Mouse (Mus musculus) limb, embryonic 11.5 days (tissue): ENCODE results near the gene Srcin1. TPM values are rescaled to one million over a fixed set of nuclear protein-coding genes. Genes with fewer than 3 reads are reported as not detected.

Source experiments
- ATAC-seq: fragments of 200-750 bp; cut with Nextera tagmentation; 2 replicates; pipeline ENCODE4 v1.8.0; 2017; ENCODE audit warnings: low read depth; ENCODE audit not compliant: insufficient number of reproducible peaks, low FRiP score, low TSS enrichment
- DNase-seq: peaks from one replicate; pipeline ENCODE4 v3.0.0-alpha.2; 2015; ENCODE audit warnings: low spot score
- H3K27ac ChIP-seq: fragments of 300-500 bp; sonication (generic); replicated peaks from 2 replicates; pipeline ENCODE4 v1.5.1; 2014; ENCODE audit warnings: low read depth, mild to moderate bottlenecking, low read length
- H3K27me3 ChIP-seq: fragments of 300-500 bp; sonication (generic); 2 replicates; pipeline ENCODE4 v1.6.1; 2014; ENCODE audit warnings: mild to moderate bottlenecking, low read length, mixed read lengths; ENCODE audit not compliant: control insufficient read depth, insufficient read depth
- H3K36me3 ChIP-seq: fragments of 300-500 bp; sonication (generic); 2 replicates; pipeline ENCODE4 v1.6.1; 2014; ENCODE audit warnings: mild to moderate bottlenecking, low read length, moderate library complexity, mixed read lengths; ENCODE audit not compliant: control insufficient read depth, insufficient read depth
- H3K4me1 ChIP-seq: fragments of 300-500 bp; sonication (generic); 2 replicates; pipeline ENCODE4 v1.6.1; 2014; ENCODE audit warnings: low read length, mixed read lengths; ENCODE audit not compliant: control insufficient read depth, insufficient read depth
- H3K4me2 ChIP-seq: fragments of 300-500 bp; sonication (generic); 2 replicates; pipeline ENCODE4 v1.6.1; 2014; ENCODE audit warnings: low read depth, mild to moderate bottlenecking, moderate library complexity; ENCODE audit not compliant: severe bottlenecking
- H3K4me3 ChIP-seq: fragments of 300-500 bp; sonication (generic); 2 replicates; pipeline ENCODE4 v1.5.1; 2014; ENCODE audit warnings: low read depth, low read length
- H3K9ac ChIP-seq: fragments of 300-500 bp; sonication (generic); 2 replicates; pipeline ENCODE4 v1.6.1; 2014; ENCODE audit warnings: mild to moderate bottlenecking, low read length
- H3K9me3 ChIP-seq: fragments of 300-500 bp; sonication (generic); 2 replicates; pipeline ENCODE4 v1.6.1; 2016; ENCODE audit warnings: low read length; ENCODE audit not compliant: control insufficient read depth
- WGBS: fragments of 180-500 bp; shearing (Covaris S2); extraction: QIAGEN DNeasy Blood & Tissue Kit; methylation state at CpG from one replicate; pipeline ENCODE4 v1.1.7; 2014; 5-methylcytosine and 5-hydroxymethylcytosine counted together
- polyA plus RNA-seq: library from polyadenylated mRNA; unstranded; fragments of >200 nt; fragmentation: Nextera tagmentation; extraction: Ambion mirVana; gene quantifications from 2 replicates; pipeline ENCODE4 v1.2.1, GENCODE M21; 2014

Srcin1 gene
- polyA plus RNA-seq, 1 experiment from 2014 or later: 0.28 TPM

GRCm38 (mm10) chr11:97531381-97532260, 44.4 kb downstream of the Srcin1 start:
- no peak overlapping the region for H3K27ac ChIP-seq
- peak overlapping the region; percentile 32 for H3K4me3 ChIP-seq
- 7% methylated on average over 46 of the region's 46 CpGs for WGBS
- peak overlapping the region; percentile 68 for H3K4me2 ChIP-seq
- ATAC-seq: peak; percentile 35; the same call in 1 of the 2 replicates
- no peak overlapping the region for H3K9ac ChIP-seq
- peaks cover 13% of the 10 kb centered on the region for H3K4me1 ChIP-seq
- H3K9me3 ChIP-seq: no peaks in the 10 kb centered on the region; the same call in 1 of the 2 replicates
- peak; percentile 91 for DNase-seq
- H3K27me3 ChIP-seq: peaks cover 47% of the 10 kb centered on the region
- H3K36me3 ChIP-seq: no peaks in the 10 kb centered on the region

- H3K4me2 ChIP-seq: no peak overlapping the region
- no peak overlapping the region for H3K9ac ChIP-seq
- H3K27me3 ChIP-seq: peaks cover 40% of the 10 kb centered on the region
- no peak overlapping the region for H3K27ac ChIP-seq
- H3K9me3 ChIP-seq: no peaks in the 10 kb centered on the region
- no peak for ATAC-seq
- WGBS: 71% methylated on average over 5 of the region's 5 CpGs
- H3K36me3 ChIP-seq: no peaks in the 10 kb centered on the region
- DNase-seq: no peak
- H3K4me1 ChIP-seq: peaks cover 12% of the 10 kb centered on the region
- H3K4me3 ChIP-seq: no peak overlapping the region
Observed at GRCm38 (mm10) chr11:97530961-97531360, 45.0 kb downstream of the Srcin1 start.

GRCm38 (mm10) chr11:97530069-97530468, 45.9 kb downstream of the Srcin1 start:
- 86% methylated on average over 6 of the region's 6 CpGs for WGBS

GRCm38 (mm10) chr11:97528282-97528808, 47.6 kb downstream of the Srcin1 start:
- H3K9ac ChIP-seq: no peak overlapping the region
- DNase-seq: no peak
- WGBS: 74% methylated on average over 18 of the region's 18 CpGs
- peaks cover 14% of the 10 kb centered on the region for H3K27me3 ChIP-seq
- H3K4me1 ChIP-seq: peaks cover 11% of the 10 kb centered on the region
- H3K4me2 ChIP-seq: no peak overlapping the region
- no peak for ATAC-seq
- H3K36me3 ChIP-seq: no peaks in the 10 kb centered on the region
- no peaks in the 10 kb centered on the region for H3K9me3 ChIP-seq
- H3K4me3 ChIP-seq: no peak overlapping the region
- H3K27ac ChIP-seq: no peak overlapping the region

More at GRCm38 (mm10) chr11:97530069-97530468, 45.9 kb downstream of the Srcin1 start:
- Histone ChIP-seq H3K4me2 (no peak overlapping the region), H3K9ac (no peak overlapping the region), H3K4me1 (peaks cover 12% of the 10 kb centered on the region), H3K4me3 (no peak overlapping the region), H3K36me3 (no peaks in the 10 kb centered on the region), H3K27me3 (peaks cover 32% of the 10 kb centered on the region), H3K9me3 (no peaks in the 10 kb centered on the region), H3K27ac (no peak overlapping the region)
- DNase-seq: no peak
- no peak for ATAC-seq

- DNase-seq (no peak), ATAC-seq (no peak)
- no peaks in the 10 kb centered on the region for H3K27me3 ChIP-seq
- no peak overlapping the region for H3K27ac ChIP-seq
- no peak overlapping the region for H3K4me2 ChIP-seq
- H3K36me3 ChIP-seq: no peaks in the 10 kb centered on the region
- no peak overlapping the region for H3K4me3 ChIP-seq
- WGBS: 91% methylated on average over 6 of the region's 6 CpGs
- H3K9me3 ChIP-seq: no peaks in the 10 kb centered on the region
- peaks cover 9% of the 10 kb centered on the region; the same call in 1 of the 2 replicates for H3K4me1 ChIP-seq
- H3K9ac ChIP-seq: no peak overlapping the region
Observed at GRCm38 (mm10) chr11:97525313-97525712, 50.7 kb downstream of the Srcin1 start.

- H3K4me2 ChIP-seq: no peak overlapping the region
Observed at GRCm38 (mm10) chr11:97524306-97524705, 51.7 kb downstream of the Srcin1 start.

GRCm38 (mm10) chr11:97523827-97524261, 52.1 kb downstream of the Srcin1 start:
- H3K4me1 ChIP-seq: peaks cover 9% of the 10 kb centered on the region; the same call in 1 of the 2 replicates
- no peaks in the 10 kb centered on the region for H3K9me3 ChIP-seq
- H3K4me2 ChIP-seq: no peak overlapping the region
- no peaks in the 10 kb centered on the region for H3K27me3 ChIP-seq
- no peak overlapping the region for H3K4me3 ChIP-seq
- no peak overlapping the region for H3K9ac ChIP-seq
- H3K27ac ChIP-seq: peak overlapping the region; percentile 11; the same call in 1 of the 2 replicates
- H3K36me3 ChIP-seq: no peaks in the 10 kb centered on the region
- WGBS: 0% methylated on average over 1 of the region's 1 CpGs
- ATAC-seq: peak; percentile 20; the same call in 1 of the 2 replicates
- peak; percentile 59 for DNase-seq

More at GRCm38 (mm10) chr11:97524306-97524705, 51.7 kb downstream of the Srcin1 start:
- Histone ChIP-seq H3K27ac (no peak overlapping the region), H3K9me3 (no peaks in the 10 kb centered on the region), H3K9ac (no peak overlapping the region), H3K4me1 (peaks cover 9% of the 10 kb centered on the region; the same call in 1 of the 2 replicates), H3K27me3 (no peaks in the 10 kb centered on the region), H3K36me3 (no peaks in the 10 kb centered on the region), H3K4me3 (no peak overlapping the region)
- DNase-seq: no peak
- WGBS: 47% methylated on average over 9 of the region's 9 CpGs
- no peak for ATAC-seq

GRCm38 (mm10) chr11:97523107-97523506, 52.9 kb downstream of the Srcin1 start:
- no peak overlapping the region for H3K4me3 ChIP-seq
- 84% methylated on average over 14 of the region's 14 CpGs for WGBS
- H3K9ac ChIP-seq: no peak overlapping the region
- ATAC-seq (no peak), DNase-seq (no peak)
- H3K4me2 ChIP-seq: no peak overlapping the region
- H3K4me1 ChIP-seq: peaks cover 9% of the 10 kb centered on the region; the same call in 1 of the 2 replicates
- no peak overlapping the region for H3K27ac ChIP-seq
- no peaks in the 10 kb centered on the region for H3K9me3 ChIP-seq
- no peaks in the 10 kb centered on the region for H3K36me3 ChIP-seq
- no peaks in the 10 kb centered on the region for H3K27me3 ChIP-seq
